In genomic region chr5:107949607-107950006, GRCm38 (mm10) we compare ENCODE assay signal across 23 mouse cellular contexts. TPM values are rescaled to one million over a fixed set of nuclear protein-coding genes. Genes with fewer than 3 reads are reported as not detected.
DNase-seq lines count a peak whose midpoint lies in the region; ATAC-seq lines count a peak whose summit lies in the region.
"Had no signal": no experiment of that assay in that cellular context is flagged by ENCODE, and none has a peak within 500 bp of the region (broad histone marks: within the 10 kb centered on the region; RNA-seq: fewer than 3 reads in every experiment).

No protein-coding gene starts in this region.

- DNase-seq in lung, adult 18-20 months = no peak
- DNase-seq in naive thymus-derived CD4-positive, alpha-beta T cell, adult 2 months (ENCODE audit: low read depth) = peak; percentile 48
- no peak for DNase-seq in kidney, postnatal 10 days
- no peak for DNase-seq in thymus, postnatal 0 days (ENCODE audit: low spot score)
- no peak for DNase-seq in cerebellum, adult 18-20 months
- DNase-seq: B cell, adult 2 months; cerebellum, adult 11-12 months; gastrocnemius, postnatal 14 days; kidney, adult 11 months; layer of hippocampus, postnatal 36 days; lung, postnatal 4 days; thymus, postnatal 25 days had no signal

- H3K4me1 ChIP-seq in lung, embryonic 16.5 days (replicated peaks; ENCODE audit: control insufficient read depth, insufficient read depth, low read length) = peaks cover 6% of the 10 kb centered on the region; the same call in 1 of the 2 replicates
- H3K4me1 ChIP-seq in liver, embryonic 16.5 days (ENCODE audit: control insufficient read depth, low read depth, low read length) = peaks cover 8% of the 10 kb centered on the region
- H3K4me1 ChIP-seq: embryonic facial prominence, embryonic 12.5 days; midbrain, embryonic 12.5 days had no signal

- H3K36me3 ChIP-seq in lung, embryonic 16.5 days (ENCODE audit: control insufficient read depth, insufficient read depth, low read length) = no peaks in the 10 kb centered on the region
- H3K36me3 ChIP-seq in liver, embryonic 16.5 days (ENCODE audit: control insufficient read depth, insufficient read depth) = no peaks in the 10 kb centered on the region
- H3K36me3 ChIP-seq: embryonic facial prominence, embryonic 12.5 days; midbrain, embryonic 12.5 days; neural tube, embryonic 15.5 days had no signal

- no peak overlapping the region for H3K9ac ChIP-seq in lung, embryonic 16.5 days (ENCODE audit: low read length)
- H3K9ac ChIP-seq in liver, embryonic 16.5 days (ENCODE audit: low read depth, low read length) = no peak overlapping the region
- H3K9ac ChIP-seq: embryonic facial prominence, embryonic 12.5 days; forebrain, embryonic 13.5 days; midbrain, embryonic 12.5 days; neural tube, embryonic 15.5 days had no signal

- H3K27me3 ChIP-seq in lung, embryonic 16.5 days (ENCODE audit: control insufficient read depth, insufficient read depth, low read depth, low read length) = no peaks in the 10 kb centered on the region
- H3K27me3 ChIP-seq in liver, embryonic 16.5 days (ENCODE audit: control insufficient read depth, insufficient read depth, low read depth, low read length) = no peaks in the 10 kb centered on the region
- H3K27me3 ChIP-seq: embryonic facial prominence, embryonic 12.5 days; forebrain, embryonic 13.5 days; midbrain, embryonic 12.5 days; neural tube, embryonic 15.5 days had no signal

- WGBS in lung, embryonic 16.5 days = 82% methylated on average over 3 of the region's 3 CpGs
- 50% methylated on average over 3 of the region's 3 CpGs for WGBS in liver, embryonic 16.5 days (ENCODE audit: insufficient replicate concordance)

- H3K4me2 ChIP-seq in lung, embryonic 16.5 days (ENCODE audit: low read depth, low read length) = no peak overlapping the region
- no peak overlapping the region for H3K4me2 ChIP-seq in liver, embryonic 16.5 days (ENCODE audit: low read depth, low read length)
- H3K4me2 ChIP-seq: embryonic facial prominence, embryonic 12.5 days; forebrain, embryonic 13.5 days; midbrain, embryonic 12.5 days; neural tube, embryonic 15.5 days had no signal

- ATAC-seq in lung, embryonic 16.5 days (ENCODE audit: low read depth) = no peak
- peak; percentile 63 for ATAC-seq in common myeloid progenitor, adult 5-6 weeks (replicated peaks; ENCODE audit: low read depth, poor library complexity, severe bottlenecking)
- peak; percentile 13; the same call in 1 of the 2 replicates for ATAC-seq in liver, embryonic 16.5 days (ENCODE audit: low read depth)
- ATAC-seq: forebrain, embryonic 13.5 days had no signal

- H3K4me3 ChIP-seq in lung, embryonic 16.5 days (ENCODE audit: low read length) = no peak overlapping the region
- no peak overlapping the region for H3K4me3 ChIP-seq in liver, embryonic 16.5 days (ENCODE audit: low read depth, low read length)
- H3K4me3 ChIP-seq: embryonic facial prominence, embryonic 12.5 days; erythroblast, embryonic 14.5 days; forebrain, embryonic 13.5 days; layer of hippocampus, adult 2 months; midbrain, embryonic 12.5 days; myocyte; neural tube, embryonic 15.5 days had no signal

- no peaks in the 10 kb centered on the region for H3K9me3 ChIP-seq in lung, embryonic 16.5 days (ENCODE audit: control insufficient read depth, low read length)
- H3K9me3 ChIP-seq in liver, embryonic 16.5 days (replicated peaks; ENCODE audit: control insufficient read depth, low read length) = no peaks in the 10 kb centered on the region
- H3K9me3 ChIP-seq: embryonic facial prominence, embryonic 12.5 days; forebrain, embryonic 13.5 days; midbrain, embryonic 12.5 days; neural tube, embryonic 15.5 days had no signal

- H3K27ac ChIP-seq in lung, embryonic 16.5 days (ENCODE audit: low read length) = peak overlapping the region; percentile 41; the same call in 1 of the 2 replicates
- H3K27ac ChIP-seq in liver, embryonic 16.5 days (ENCODE audit: low read length) = no peak overlapping the region
- H3K27ac ChIP-seq: embryonic facial prominence, embryonic 12.5 days; forebrain, embryonic 13.5 days; kidney, postnatal 0 days; layer of hippocampus, adult 2 months; midbrain, embryonic 12.5 days; neural tube, embryonic 15.5 days had no signal

RNA-seq across cellular contexts. Expression of gene Fam69a, which starts 37.3 kb away (rescaled TPM):
- polyA plus RNA-seq in lung, embryonic 16.5 days (2015; fragmentation: Nextera tagmentation; extraction: Ambion mirVana) = 23.8 and 24.4 TPM in 2 replicates
- total RNA-seq in common myeloid progenitor, adult 5-6 weeks (2017) = 15.8 and 28.6 TPM in 2 replicates
- polyA plus RNA-seq in liver, embryonic 16.5 days (2015; fragmentation: Nextera tagmentation; extraction: Ambion mirVana) = 7.9 and 8.8 TPM in 2 replicates
- polyA plus RNA-seq in thymus, postnatal 0 days (2015; fragmentation: Nextera tagmentation; extraction: Ambion mirVana) = 36.8 and 38.3 TPM in 2 replicates

RNA-seq across cellular contexts. Expression of gene Rpl5, which starts 49.3 kb away (rescaled TPM):
- 59.0 and 63.5 TPM in 2 replicates for polyA plus RNA-seq in lung, embryonic 16.5 days (2015; fragmentation: Nextera tagmentation; extraction: Ambion mirVana)
- total RNA-seq in common myeloid progenitor, adult 5-6 weeks (2017) = 363 and 432 TPM in 2 replicates
- polyA plus RNA-seq in liver, embryonic 16.5 days (2015; fragmentation: Nextera tagmentation; extraction: Ambion mirVana) = 20.5 and 23.9 TPM in 2 replicates
- 54.9 and 67.3 TPM in 2 replicates for polyA plus RNA-seq in thymus, postnatal 0 days (2015; fragmentation: Nextera tagmentation; extraction: Ambion mirVana)
